Mouse (Mus musculus) lung, postnatal 0 days (tissue): Measurements from ENCODE around the gene Smim13.

Source experiments
- CTCF ChIP-seq: IDR thresholded peaks from 2 replicates; pipeline ENCODE4 v1.5.1; 2016; ENCODE audit warnings: antibody characterized with exemption, mild to moderate bottlenecking
- EP300 ChIP-seq: IDR thresholded peaks from 2 replicates; pipeline ENCODE4 v1.6.1; 2016; ENCODE audit warnings: antibody characterized with exemption, mild to moderate bottlenecking, control low read depth

DNA sequence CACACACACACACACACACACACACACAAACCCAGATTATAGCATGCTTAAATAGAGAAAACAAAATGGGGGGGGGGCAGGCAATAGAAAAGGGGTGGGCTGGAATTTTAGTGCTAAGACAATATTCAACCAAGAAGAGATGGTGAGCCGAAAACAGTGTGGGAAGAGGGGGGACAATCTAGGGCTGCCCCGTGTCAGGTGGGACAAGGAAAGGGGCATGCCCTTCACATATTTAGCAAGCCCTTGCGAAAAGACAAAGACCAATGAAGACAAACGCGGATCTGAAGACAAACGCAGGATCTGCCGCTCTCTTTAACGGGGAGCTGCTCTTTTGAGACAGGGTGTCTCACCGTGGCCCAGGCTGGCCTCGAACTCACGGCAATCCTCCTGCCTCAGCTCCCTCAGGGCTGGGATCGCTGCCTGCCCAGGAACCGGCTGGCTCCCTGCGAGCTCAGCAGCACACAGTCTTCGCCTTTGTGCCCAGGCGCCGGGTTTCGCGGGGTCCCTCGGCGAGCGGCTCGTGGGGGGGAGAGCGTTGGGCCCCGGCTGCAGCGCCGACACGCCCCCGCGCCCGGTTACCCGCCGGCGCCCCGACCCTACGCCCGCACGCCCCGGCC, 29.8 kb upstream of the Smim13 start:
- no peak for TF ChIP-seq CTCF
- no peak for TF ChIP-seq EP300
